Mouse (Mus musculus): ENCODE measurements around the gene Clock.

GRCm38 (mm10) chr5:76187885-76188284 lies 116.7 kb downstream of the Clock start:
- TF ChIP-seq CTCF (IDR thresholded peaks at IDR 0.05; ENCODE audit: low read depth, low read length) (no peak), POLR2A (IDR thresholded peaks at IDR 0.05; ENCODE audit: extremely low read depth, insufficient read depth, low read length) (no peak)
